Mouse (Mus musculus) cerebellum, adult 18-20 months (tissue): ENCODE data around the gene Cbr4.

Experiments
- DNase-seq, 2 experiments: peaks; one replicate each; pipeline ENCODE4 v3.0.0; 2021

Cbr4 gene

DNA sequence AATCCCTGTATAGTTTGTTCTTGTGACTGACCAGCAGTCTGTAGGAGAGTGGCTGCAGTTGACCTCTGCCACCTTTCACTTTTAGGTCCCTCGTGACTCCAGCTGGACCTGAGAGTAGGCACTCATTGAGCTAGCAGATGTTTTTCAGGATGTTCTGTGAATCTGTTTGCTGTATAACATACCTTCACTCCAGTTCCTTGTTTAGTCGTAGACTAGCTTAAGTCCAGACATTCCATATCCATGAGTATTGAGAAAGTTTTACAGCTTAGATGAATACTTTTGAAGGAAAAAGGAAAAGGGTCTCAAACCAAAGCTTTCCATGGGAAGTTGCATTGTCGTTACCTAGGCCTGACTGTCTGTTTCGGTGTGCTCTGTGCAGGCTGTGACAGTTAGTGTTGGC lies 9.6 kb downstream of the Cbr4 start:
- no peak for DNase-seq

DNA sequence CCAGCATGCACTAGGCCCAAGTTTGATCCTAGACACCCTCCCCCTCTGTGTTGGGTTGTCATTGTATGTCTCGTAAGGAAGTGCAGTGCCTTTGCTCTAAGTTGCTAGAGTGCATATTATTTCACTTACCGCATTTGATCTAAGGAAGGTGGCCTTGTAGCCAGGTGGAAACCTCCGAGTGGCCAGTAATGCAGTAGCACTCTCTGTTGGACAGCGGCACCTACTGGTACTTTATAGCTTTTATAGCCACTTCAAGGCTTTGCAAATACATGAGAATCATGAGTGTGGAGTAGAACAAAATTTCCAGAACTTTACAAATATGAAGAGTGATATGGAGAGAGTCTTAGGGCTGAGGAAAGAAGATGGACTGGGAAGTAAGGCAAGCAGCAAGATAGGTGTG lies 11.5 kb downstream of the Cbr4 start:
- DNase-seq = no peak

- no peak for DNase-seq
Measured at GRCm38 (mm10) chr8:61500914-61501313, 13.4 kb downstream of the Cbr4 start.

DNA sequence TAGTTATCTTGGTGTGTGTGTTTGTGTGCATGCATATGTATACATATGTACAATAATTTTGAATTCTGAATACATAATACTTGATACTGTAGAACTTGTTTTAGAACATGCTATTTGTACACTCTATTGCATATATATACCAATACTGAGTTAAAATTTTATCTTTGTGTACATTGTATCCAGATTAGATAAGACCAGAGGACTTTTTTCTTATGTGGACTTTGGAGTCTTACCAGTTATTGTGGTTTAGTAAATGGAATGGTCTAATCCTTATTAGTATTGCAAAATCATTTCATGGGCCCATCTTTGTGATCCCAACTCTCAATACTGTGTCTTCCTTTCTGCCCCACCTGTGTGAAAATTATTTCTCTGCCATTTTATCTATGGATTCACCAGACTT lies 14.7 kb downstream of the Cbr4 start:
- no peak for DNase-seq

DNA sequence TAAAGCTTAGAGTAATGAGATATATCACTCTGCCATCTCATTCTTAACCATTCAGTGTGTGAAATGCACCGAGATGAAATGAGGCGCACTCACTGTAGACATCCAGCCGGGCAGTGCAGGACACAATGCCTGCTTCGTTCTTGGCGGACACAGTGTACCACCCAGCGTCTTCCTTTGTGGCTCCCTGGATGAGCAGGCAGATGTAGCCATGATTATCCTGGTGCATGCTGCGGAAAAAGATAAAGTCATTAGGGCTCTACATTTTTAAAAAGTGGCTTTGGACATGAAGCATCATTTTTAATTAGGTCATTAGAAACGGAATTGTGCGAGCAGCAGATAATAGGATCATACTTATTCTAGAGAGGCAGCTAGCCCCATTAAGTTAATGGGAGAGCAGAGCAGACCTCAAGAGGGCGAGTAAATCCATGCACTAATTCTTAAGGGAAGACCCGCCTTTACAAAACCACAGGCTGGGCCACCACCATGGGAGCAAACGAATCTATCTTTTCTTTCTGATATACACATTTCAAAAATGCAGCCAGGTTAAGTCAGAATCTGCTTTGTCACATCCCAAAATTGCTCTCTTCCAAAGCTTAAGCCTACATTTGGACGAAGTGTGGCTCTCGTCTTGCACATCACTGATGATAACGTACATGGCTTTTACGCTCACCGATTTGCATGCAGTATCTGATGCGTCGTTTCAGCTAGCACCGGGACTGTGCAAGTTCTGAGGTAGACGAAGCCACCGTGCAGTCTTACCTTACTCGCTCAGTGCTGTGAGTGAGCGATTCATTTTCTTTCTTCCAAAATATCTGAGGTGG lies 27.8 kb downstream of the Cbr4 start:
- no peak for DNase-seq

DNA sequence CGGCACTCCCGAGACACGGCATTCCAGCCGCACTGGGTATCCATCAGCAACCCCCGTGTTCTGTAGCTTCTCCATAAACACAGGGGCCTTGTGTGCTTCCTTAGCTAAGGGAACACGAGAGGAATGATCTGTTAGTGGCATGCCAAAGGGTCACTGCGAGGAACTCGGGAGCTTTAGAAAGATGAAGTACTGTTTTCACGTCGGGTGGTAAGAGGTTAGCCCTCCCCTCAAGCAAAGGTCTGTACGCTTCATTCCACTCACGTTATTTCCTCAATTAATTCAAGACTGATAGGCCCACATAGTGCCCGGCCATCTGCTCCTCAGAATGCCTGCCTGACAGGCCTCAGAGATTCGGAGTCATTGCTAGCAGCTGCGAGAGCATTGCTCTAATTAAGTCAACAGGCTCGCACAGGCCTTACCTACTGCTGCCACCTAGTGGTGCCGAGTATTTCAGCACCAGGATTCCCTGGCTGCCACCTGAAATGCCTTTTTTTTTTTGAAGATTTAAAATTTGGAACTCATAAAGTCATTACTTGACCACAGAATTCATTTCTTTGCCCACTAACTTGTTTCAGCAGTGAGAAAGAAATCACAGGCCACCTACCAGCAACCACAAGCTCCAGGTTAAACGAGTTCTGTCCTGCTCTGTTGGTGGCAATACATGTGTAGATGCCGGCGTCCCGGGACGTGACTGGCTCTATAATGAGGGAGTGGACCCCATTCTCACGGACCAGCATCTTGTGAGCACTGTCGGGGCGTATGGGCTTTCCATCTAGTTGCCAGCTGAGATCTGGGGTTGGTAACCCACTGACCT lies 28.6 kb downstream of the Cbr4 start:
- peak; percentile 81 to 86 for DNase-seq

- no peak for DNase-seq
Measured at GRCm38 (mm10) chr8:61516745-61517501, 29.4 kb downstream of the Cbr4 start.

GRCm38 (mm10) chr8:61517502-61518185 lies 30.1 kb downstream of the Cbr4 start:
- DNase-seq = no peak

GRCm38 (mm10) chr8:61522132-61522531 lies 34.6 kb downstream of the Cbr4 start:
- peak in 1 of 2 experiments; percentile 14 for DNase-seq

DNA sequence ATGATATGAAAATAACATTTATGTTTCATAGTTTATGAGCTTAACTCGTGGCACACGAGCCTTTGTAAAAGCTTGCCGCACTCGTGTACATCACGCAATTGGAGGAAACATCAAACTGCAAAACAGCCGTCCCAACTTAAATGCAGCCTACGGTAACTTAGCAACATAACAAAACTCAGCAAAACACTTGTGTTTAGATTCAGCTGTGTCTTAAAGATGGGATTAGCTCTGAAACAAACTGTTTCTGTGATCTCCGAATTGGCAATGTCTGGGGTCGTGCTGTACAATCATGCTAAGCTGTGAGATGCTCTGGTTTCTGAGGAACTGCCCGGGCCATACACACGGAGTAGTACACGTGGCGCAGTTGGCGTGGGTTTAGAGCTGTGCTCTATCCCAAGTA lies 39.5 kb downstream of the Cbr4 start:
- no peak for DNase-seq

DNA sequence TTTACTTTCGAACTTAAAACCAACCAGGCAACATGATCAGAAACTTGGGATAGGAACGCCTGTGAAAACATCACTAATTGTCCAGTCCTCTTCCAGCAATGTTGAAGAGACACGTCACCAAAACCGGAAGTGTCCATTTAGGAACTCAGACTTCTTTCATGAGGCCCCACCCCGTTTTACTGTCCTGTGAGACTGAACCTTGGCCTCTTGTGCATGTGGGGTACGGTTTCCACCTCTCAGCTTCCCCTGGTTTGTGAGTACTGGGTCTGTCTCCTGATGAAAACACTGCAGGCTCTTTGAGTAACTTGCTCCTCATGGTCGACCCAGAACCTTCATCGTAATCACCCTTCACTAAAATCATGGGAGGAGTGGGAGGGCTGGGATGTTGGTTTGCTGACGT lies 40.7 kb downstream of the Cbr4 start:
- DNase-seq = no peak

- no peak for DNase-seq
Measured at GRCm38 (mm10) chr8:61528642-61529041, 41.1 kb downstream of the Cbr4 start.

- no peak for DNase-seq
Measured at GRCm38 (mm10) chr8:61531944-61532795, 44.6 kb downstream of the Cbr4 start.

DNA sequence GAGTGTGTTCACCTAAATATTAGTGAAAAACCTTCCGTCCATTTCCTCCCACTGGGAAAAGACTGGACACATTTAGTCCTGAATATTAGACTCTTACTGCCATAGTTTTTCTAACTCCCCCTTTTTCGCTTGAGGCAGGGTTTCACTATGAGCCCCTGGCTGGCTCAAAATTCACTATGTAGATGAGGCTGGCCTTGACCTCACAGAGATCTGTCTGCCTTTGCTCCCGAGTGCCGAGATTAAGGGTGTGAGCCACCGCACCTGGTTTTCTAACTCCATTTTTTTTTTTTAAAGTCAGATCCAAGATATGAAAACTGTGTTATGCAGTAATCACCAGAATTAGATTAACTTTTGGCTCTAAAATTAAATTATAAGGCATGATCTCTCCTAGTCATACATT lies 45.3 kb downstream of the Cbr4 start:
- no peak for DNase-seq

DNA sequence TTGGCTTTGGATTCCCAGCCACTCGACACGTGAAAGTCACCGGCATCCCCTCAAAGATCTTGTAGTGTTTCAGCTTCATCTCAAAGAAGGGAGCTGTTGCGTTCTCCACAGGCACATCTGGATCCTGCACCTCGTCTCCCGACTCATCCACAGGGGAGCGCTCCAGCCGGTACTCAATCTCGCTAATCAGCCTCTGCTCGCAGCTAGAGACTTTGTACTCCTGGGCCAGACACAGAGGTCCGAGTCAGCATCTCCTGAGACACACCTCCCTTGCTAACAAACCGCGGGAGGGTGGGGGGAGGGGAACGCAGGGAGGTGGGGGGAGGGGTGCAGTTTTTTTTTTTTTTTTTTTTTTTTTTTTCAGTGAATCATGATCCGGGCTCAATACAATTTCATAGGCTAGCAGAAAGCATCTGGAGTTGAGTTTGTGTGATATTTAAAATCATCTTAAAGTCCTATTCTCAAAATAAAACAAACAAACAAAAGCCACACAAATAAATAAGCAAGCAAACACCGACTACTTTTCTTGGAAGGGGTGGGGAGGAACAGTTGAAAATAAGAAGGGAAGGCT lies 45.9 kb downstream of the Cbr4 start:
- no peak for DNase-seq

DNA sequence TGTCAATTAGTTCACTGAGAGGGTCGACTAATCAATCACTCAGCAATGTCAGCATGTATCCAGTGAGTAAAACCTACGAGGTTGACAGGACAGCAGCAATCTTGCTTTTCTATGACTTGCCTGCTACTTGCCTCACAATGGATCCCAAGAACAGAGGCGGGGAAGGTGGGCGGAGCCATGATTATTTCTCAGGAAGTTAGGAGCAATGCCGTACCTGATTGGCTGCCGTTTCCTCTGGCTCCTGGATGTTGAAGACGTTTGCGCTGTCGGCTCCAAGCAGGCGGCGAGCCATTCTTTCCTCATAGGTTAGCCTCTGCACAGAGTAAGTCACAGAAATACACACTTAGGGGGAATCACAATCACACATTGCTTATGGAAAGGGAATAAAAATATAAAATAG lies 47.9 kb downstream of the Cbr4 start:
- DNase-seq = no peak

- DNase-seq = no peak
Measured at GRCm38 (mm10) chr8:61537471-61537870, 49.9 kb downstream of the Cbr4 start.

- peak; percentile 28 to 67 for DNase-seq
Measured at GRCm38 (mm10) chr8:61539828-61540500, 52.4 kb downstream of the Cbr4 start.

- no peak for DNase-seq
Measured at GRCm38 (mm10) chr8:61549585-61549984, 62.1 kb downstream of the Cbr4 start.

GRCm38 (mm10) chr8:61550006-61550748 lies 62.6 kb downstream of the Cbr4 start:
- no peak for DNase-seq
